ENCODE assay signal across 10 mouse cellular contexts in genomic region chr2:155707251-155707650, GRCm38 (mm10). TPM values are rescaled to one million over a fixed set of nuclear protein-coding genes. Genes with fewer than 3 reads are reported as not detected.
DNase-seq lines count a peak whose midpoint lies in the region; ATAC-seq and TF ChIP-seq lines count a peak whose summit lies in the region.
"Had no signal": no experiment of that assay in that cellular context is flagged by ENCODE, and none has a peak within 500 bp of the region (broad histone marks: within the 10 kb centered on the region; RNA-seq: fewer than 3 reads in every experiment).

No protein-coding gene starts in this region.

- no peak for TF ChIP-seq POLR2A in thymus, adult 2 months (IDR thresholded peaks at IDR 0.05; ENCODE audit: control insufficient read depth, extremely low read depth, insufficient read depth, low read length, poor library complexity)

- no peak for DNase-seq in frontal cortex, postnatal 25 days (ENCODE audit: low spot score in 2 of 2)
- DNase-seq in ovary, adult 18-20 months (ENCODE audit: low spot score) = peak; percentile 34
- DNase-seq in ovary, postnatal 10 days (ENCODE audit: low spot score) = no peak
- DNase-seq in heart, adult 9 months (ENCODE audit: low spot score in 2 of 2) = peak; percentile 49 to 67
- DNase-seq in right cerebral cortex, postnatal 4 days = peak; percentile 29
- DNase-seq in thymus, adult 2 months = no peak
- no peak for DNase-seq in c-Kit-positive CD71-positive TER-119-positive erythroid progenitor cells, embryonic 14.5 days (ENCODE audit: low spot score)

- H3K36me3 ChIP-seq in thymus, adult 2 months (ENCODE audit: control insufficient read depth, insufficient read depth, low read length) = peaks cover 31% of the 10 kb centered on the region

- H3K27me3 ChIP-seq in thymus, adult 2 months (ENCODE audit: control insufficient read depth, insufficient read depth, low read length) = no peaks in the 10 kb centered on the region

- H3K4me3 ChIP-seq in thymus, adult 2 months (ENCODE audit: control insufficient read depth, insufficient read depth, low read length) = no peak overlapping the region

- no peak for TF ChIP-seq CTCF in thymus, adult 2 months (IDR thresholded peaks at IDR 0.05; ENCODE audit: borderline replicate concordance, control insufficient read depth, extremely low read depth, insufficient read depth, low read length, poor library complexity)

- no peaks in the 10 kb centered on the region for H3K4me1 ChIP-seq in thymus, adult 2 months (replicated peaks; ENCODE audit: control insufficient read depth, insufficient read depth, low read length)

- peak; percentile 41; the same call in 1 of the 2 replicates for ATAC-seq in frontal cortex, adult (ENCODE audit: low TSS enrichment)

- H3K27ac ChIP-seq in thymus, adult 2 months (ENCODE audit: control insufficient read depth, insufficient read depth, low read length) = no peak overlapping the region

- WGBS in thymus, adult 2 months = 94% methylated on average over 4 of the region's 4 CpGs

RNA-seq across cellular contexts. Expression of gene Trpc4ap, which starts 15.1 kb away (rescaled TPM):
- 489 and 518 TPM in 2 replicates for polyA plus RNA-seq in thymus, adult 2 months (2012; rRNA removed)

RNA-seq across cellular contexts. Expression of gene Edem2, which starts 22.0 kb away (rescaled TPM):
- 55.8 and 58.6 TPM in 2 replicates for polyA plus RNA-seq in thymus, adult 2 months (2012; rRNA removed)

RNA-seq across cellular contexts. Expression of gene Gm17581, which starts 28.4 kb away (rescaled TPM):
- polyA plus RNA-seq in thymus, adult 2 months (2012; rRNA removed) = not detected in 2 replicates
- polyA plus RNA-seq: C2C12; spleen, adult 2 months had no signal

RNA-seq across cellular contexts. Expression of gene Procr, which starts 43.7 kb away (rescaled TPM):
- polyA plus RNA-seq in thymus, adult 2 months (2012; rRNA removed) = 3.7 and 4.7 TPM in 2 replicates

Comparison
In these comparisons a context has a peak if more than half of its experiments do, and no peak if none do; other contexts are left out.
1. DNase-seq: peak in ovary, adult 18-20 months (single experiment), heart, adult 9 months (2 of 2) and right cerebral cortex, postnatal 4 days (single experiment); none in frontal cortex, postnatal 25 days (0 of 2), ovary, postnatal 10 days (single experiment), thymus, adult 2 months (single experiment) and c-Kit-positive CD71-positive TER-119-positive erythroid progenitor cells, embryonic 14.5 days (single experiment).